Mouse (Mus musculus) heart, adult 2 months (tissue): ENCODE measurements around the gene Hpse2.

Experiments
- CTCF ChIP-seq: fragments of 200-600 bp; IDR thresholded peaks from 2 replicates; pipeline ENCODE4 v1.8.1; 2022; ENCODE audit warnings: antibody characterized with exemption, mild to moderate bottlenecking, moderate library complexity
- POLR2A ChIP-seq: fragments of 200-500 bp; IDR thresholded peaks from 2 replicates; pipeline ENCODE4 v1.6.1; 2011; ENCODE audit warnings: mild to moderate bottlenecking, low read depth, low read length, control low read depth; ENCODE audit not compliant: insufficient read depth

DNA sequence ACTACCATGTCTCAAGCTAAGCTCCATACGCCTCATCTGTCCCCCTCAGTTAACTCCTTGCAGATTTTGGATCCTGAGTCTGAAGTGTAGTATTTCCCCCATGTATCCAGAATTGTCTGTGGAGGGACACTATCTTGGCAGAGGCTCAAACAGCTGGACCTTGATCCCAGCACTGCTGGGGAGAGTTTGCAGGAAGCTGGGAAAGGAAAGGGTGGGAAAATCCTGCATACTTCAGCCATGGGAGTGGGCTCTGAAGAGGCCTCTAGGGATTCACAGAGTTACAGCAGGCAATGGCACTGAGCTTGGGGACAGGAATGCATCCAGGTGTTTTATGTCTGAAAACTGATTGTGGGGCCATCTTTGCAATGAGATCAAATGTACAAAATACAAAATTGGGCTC, 450.6 kb downstream of the Hpse2 start:
- TF ChIP-seq POLR2A (no peak), CTCF (no peak)
